Mouse (Mus musculus) Muller cell, postnatal 12 days (primary cell): ENCODE data around the gene Insrr.
A peak's percentile ranks its signal among the peaks of the same experiment; 100 is the strongest.

Source experiments
- DNase-seq: peaks from one replicate; pipeline ENCODE4 v3.0.0-alpha.2; 2015; ENCODE audit errors: inconsistent ontology term

The Insrr gene

GRCm38 (mm10) chr3:87796736-87797334, at the start of gene Insrr:
TSS of gene Insrr (plus strand) at chr3:87796951.
- peak; percentile 63 for DNase-seq

GRCm38 (mm10) chr3:87748431-87748830, 48.3 kb upstream of the Insrr start, which contains the start of gene Lrrc71:
TSS of gene Lrrc71 (minus strand) at chr3:87748625.
- DNase-seq: peak; percentile 33

GRCm38 (mm10) chr3:87749036-87749435, 47.7 kb upstream of the Insrr start:
- peak; percentile 41 for DNase-seq

GRCm38 (mm10) chr3:87749977-87750376, 46.8 kb upstream of the Insrr start:
- DNase-seq: no peak

- no peak for DNase-seq
Measured at GRCm38 (mm10) chr3:87752567-87752966, 44.2 kb upstream of the Insrr start.

- no peak for DNase-seq
Measured at GRCm38 (mm10) chr3:87753829-87754228, 42.9 kb upstream of the Insrr start.

- DNase-seq: peak; percentile 80
Measured at GRCm38 (mm10) chr3:87755964-87756363, 40.8 kb upstream of the Insrr start.

- no peak for DNase-seq
Measured at GRCm38 (mm10) chr3:87756488-87756887, 40.3 kb upstream of the Insrr start.

GRCm38 (mm10) chr3:87758641-87759040, 38.1 kb upstream of the Insrr start:
- peak; percentile 37 for DNase-seq

GRCm38 (mm10) chr3:87761408-87762375, 35.1 kb upstream of the Insrr start:
- DNase-seq: no peak

- DNase-seq: no peak
Measured at GRCm38 (mm10) chr3:87763202-87763601, 33.5 kb upstream of the Insrr start.

GRCm38 (mm10) chr3:87763683-87764289, 33.0 kb upstream of the Insrr start:
- peak; percentile 74 for DNase-seq

GRCm38 (mm10) chr3:87764506-87764905, 32.2 kb upstream of the Insrr start:
- DNase-seq: peak; percentile 25

GRCm38 (mm10) chr3:87765091-87765490, 31.7 kb upstream of the Insrr start:
- peak; percentile 65 for DNase-seq

GRCm38 (mm10) chr3:87765631-87766283, 31.0 kb upstream of the Insrr start:
- no peak for DNase-seq

GRCm38 (mm10) chr3:87766284-87766667, 30.5 kb upstream of the Insrr start:
- no peak for DNase-seq

- no peak for DNase-seq
Measured at GRCm38 (mm10) chr3:87767764-87768163, 29.0 kb upstream of the Insrr start.

- DNase-seq: no peak
Measured at GRCm38 (mm10) chr3:87768431-87768830, 28.3 kb upstream of the Insrr start.

GRCm38 (mm10) chr3:87768844-87769243, 27.9 kb upstream of the Insrr start:
- peak; percentile 88 for DNase-seq

- DNase-seq: no peak
Measured at GRCm38 (mm10) chr3:87769506-87769905, 27.2 kb upstream of the Insrr start.

- DNase-seq: no peak
Measured at GRCm38 (mm10) chr3:87770280-87770679, 26.5 kb upstream of the Insrr start.

- DNase-seq: no peak
Measured at GRCm38 (mm10) chr3:87771088-87771487, 25.7 kb upstream of the Insrr start.
